Mouse (Mus musculus) intestine, embryonic 15.5 days (tissue): ENCODE results near the gene Cpeb2. TPM values are rescaled to one million over a fixed set of nuclear protein-coding genes. Genes with fewer than 3 reads are reported as not detected.
A peak's percentile ranks its signal among the peaks of the same experiment; 100 is the strongest.

Source experiments
- ATAC-seq: fragments of 200-750 bp; cut with Nextera tagmentation; 2 replicates; pipeline ENCODE4 v1.8.0; 2017; ENCODE audit warnings: moderate TSS enrichment, moderate library complexity
- H3K27ac ChIP-seq: fragments of 300-500 bp; sonication (generic); 2 replicates; pipeline ENCODE4 v1.5.1; 2015; ENCODE audit warnings: mild to moderate bottlenecking, inconsistent platforms
- H3K27me3 ChIP-seq: fragments of 300-500 bp; sonication (generic); replicated peaks from 2 replicates; pipeline ENCODE4 v1.6.1; 2015; ENCODE audit warnings: inconsistent platforms
- H3K36me3 ChIP-seq: fragments of 300-500 bp; sonication (generic); 2 replicates; pipeline ENCODE4 v1.6.1; 2015; ENCODE audit warnings: inconsistent platforms
- H3K4me1 ChIP-seq: fragments of 300-500 bp; sonication (generic); replicated peaks from 2 replicates; pipeline ENCODE4 v1.6.1; 2015; ENCODE audit warnings: inconsistent platforms
- H3K4me2 ChIP-seq: fragments of 300-500 bp; sonication (generic); replicated peaks from 2 replicates; pipeline ENCODE4 v1.6.1; 2015; ENCODE audit warnings: mild to moderate bottlenecking, inconsistent platforms
- H3K4me3 ChIP-seq: fragments of 300-500 bp; sonication (generic); replicated peaks from 2 replicates; pipeline ENCODE4 v1.5.1; 2015; ENCODE audit warnings: inconsistent platforms
- H3K9ac ChIP-seq: fragments of 300-500 bp; sonication (generic); 2 replicates; pipeline ENCODE4 v1.6.1; 2015; ENCODE audit warnings: inconsistent platforms
- H3K9me3 ChIP-seq: fragments of 300-500 bp; sonication (generic); 2 replicates; pipeline ENCODE4 v1.6.1; 2016; ENCODE audit warnings: inconsistent platforms
- WGBS: fragments of 180-500 bp; shearing (Covaris S2); methylation state at CpG from one replicate; pipeline ENCODE4 v1.1.7; 2015; 5-methylcytosine and 5-hydroxymethylcytosine counted together
- polyA plus RNA-seq: library from polyadenylated mRNA; unstranded; fragments of >200 nt; fragmentation: Nextera tagmentation; extraction: Ambion mirVana; gene quantifications from 2 replicates; pipeline ENCODE4 v1.2.1, GENCODE M21; 2015

Cpeb2 gene
- polyA plus RNA-seq, result 2.3 and 2.4 TPM in 2 replicates

DNA sequence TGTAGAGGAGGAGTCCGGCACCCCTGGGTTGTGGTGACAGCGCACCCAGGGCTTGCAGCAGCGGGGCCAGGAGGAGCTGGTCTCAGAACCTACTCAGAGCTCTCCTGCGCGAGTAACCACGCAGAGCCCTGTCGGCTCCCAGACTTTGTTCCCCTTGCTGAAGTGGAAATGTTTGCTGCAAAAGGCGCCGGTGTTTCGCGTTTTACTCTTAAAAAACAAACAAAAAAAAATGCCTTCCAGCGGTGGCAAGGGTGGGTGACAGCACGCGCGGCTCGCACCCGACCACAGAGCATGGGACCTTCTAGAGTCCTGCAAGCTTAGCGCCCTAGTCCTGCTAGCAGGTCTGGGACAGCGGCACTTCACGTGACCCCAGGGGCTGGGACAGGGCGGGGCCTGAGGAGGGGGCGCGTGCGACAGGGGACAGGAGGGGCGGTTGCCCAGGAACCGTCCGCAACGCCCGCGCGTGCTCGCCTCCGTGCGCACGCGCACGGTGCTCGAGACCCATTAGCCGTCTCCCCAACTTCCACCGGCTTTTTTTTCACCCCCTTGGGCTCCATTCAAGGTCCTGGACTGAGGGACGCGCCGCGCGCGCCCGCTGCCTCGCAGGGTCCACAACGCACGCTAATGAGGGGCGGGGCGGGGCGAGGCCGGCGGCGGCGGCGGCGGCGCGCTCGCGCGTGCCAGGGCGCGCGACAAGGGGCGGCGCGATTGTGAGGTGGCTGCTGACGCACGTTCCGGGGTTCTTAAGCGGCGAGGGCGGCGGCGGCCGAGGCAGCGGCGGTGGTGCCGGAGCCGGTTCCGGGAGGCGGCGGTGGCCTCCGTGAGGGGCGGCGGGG is at the start of gene Cpeb2:
Gene Cpeb2 (plus strand): TSS at position 691 of the 836 bp plus-strand sequence.
- no peaks in the 10 kb centered on the region for H3K9me3 ChIP-seq
- peak within 1 kb of the TSS; percentile 74 for H3K4me3 ChIP-seq
- peak within 1 kb of the TSS; percentile 93 for H3K4me2 ChIP-seq
- no peaks in the 10 kb centered on the region for H3K4me1 ChIP-seq
- peak within 1 kb of the TSS; percentile 91 for H3K9ac ChIP-seq
- ATAC-seq, result peak; percentile 90
- under 1% methylated on average over 79 of the region's 89 CpGs for WGBS
- peak within 1 kb of the TSS; percentile 98 for H3K27ac ChIP-seq
- no peaks in the 10 kb centered on the region for H3K27me3 ChIP-seq
- H3K36me3 ChIP-seq, result no peaks in the 10 kb centered on the region

DNA sequence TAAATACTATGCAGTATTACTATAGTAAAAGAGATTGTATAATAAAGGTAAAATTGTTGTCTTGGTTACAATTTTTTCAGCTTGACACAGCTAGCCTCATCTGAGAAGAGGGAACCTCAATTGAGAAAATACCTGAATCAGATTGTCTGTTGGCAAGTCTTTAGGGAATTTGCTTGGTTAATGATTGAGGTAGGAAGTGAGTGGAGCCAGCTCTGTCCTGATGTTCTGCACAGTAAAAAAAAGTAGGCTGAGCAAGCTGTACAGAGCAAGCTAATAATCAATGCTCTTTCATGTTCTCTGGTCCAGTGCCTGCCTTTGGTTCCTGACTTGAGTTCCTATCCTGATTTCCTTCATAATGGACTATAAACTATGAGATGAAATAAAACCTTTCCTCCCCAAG is 49.4 kb upstream of the Cpeb2 start:
- Histone ChIP-seq H3K9me3 (no peaks in the 10 kb centered on the region), H3K27ac (no peak overlapping the region), H3K4me1 (no peaks in the 10 kb centered on the region), H3K4me2 (no peak overlapping the region), H3K4me3 (no peak overlapping the region), H3K27me3 (no peaks in the 10 kb centered on the region), H3K9ac (no peak overlapping the region), H3K36me3 (no peaks in the 10 kb centered on the region)
- no peak for ATAC-seq

DNA sequence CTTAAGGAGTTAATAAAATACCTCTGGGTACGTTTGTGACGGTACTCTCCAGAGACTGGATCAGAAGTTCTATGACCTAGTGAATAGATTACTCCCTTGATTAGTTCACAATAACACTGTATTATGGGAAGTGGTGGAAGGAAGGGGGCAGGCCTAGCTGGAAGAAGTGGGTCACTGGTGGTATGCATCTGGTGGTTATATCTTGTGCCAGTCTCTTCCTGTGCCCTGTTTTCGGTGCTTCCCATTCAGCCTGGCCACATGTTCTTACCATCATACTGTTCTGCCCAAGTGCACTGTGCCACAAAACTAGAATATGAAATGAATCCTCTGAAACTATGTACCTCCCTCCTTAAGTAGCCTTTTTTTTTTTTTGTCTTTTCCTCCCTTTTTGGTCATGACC is 48.1 kb upstream of the Cpeb2 start:
- ATAC-seq, result no peak
- H3K4me2 ChIP-seq, result no peak overlapping the region
- no peak overlapping the region for H3K9ac ChIP-seq
- H3K9me3 ChIP-seq, result no peaks in the 10 kb centered on the region
- H3K4me3 ChIP-seq, result no peak overlapping the region
- H3K27me3 ChIP-seq, result no peaks in the 10 kb centered on the region
- no peaks in the 10 kb centered on the region for H3K4me1 ChIP-seq
- WGBS, result 68% methylated on average over 3 of the region's 3 CpGs
- H3K27ac ChIP-seq, result no peak overlapping the region
- no peaks in the 10 kb centered on the region for H3K36me3 ChIP-seq

DNA sequence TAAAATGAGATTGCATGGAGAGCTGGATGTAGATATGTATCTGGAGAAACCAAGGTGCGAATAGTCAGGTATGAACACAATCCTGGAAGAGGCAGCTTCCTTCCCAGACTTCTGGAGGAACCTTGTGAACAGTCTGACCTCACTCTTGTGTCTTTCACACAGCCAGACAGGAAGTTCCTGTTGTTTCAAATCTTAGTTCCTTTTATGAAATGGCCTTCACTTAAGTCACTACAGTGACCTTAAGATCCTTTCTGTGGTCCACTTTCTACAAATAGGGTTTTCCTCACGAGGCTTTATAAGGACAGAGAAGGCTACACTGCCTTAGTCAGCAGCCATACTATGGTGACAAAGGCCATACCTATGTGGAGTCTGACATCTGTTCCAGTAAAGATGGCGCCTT is 47.5 kb upstream of the Cpeb2 start:
- no peaks in the 10 kb centered on the region for H3K36me3 ChIP-seq
- H3K27ac ChIP-seq, result no peak overlapping the region
- H3K27me3 ChIP-seq, result no peaks in the 10 kb centered on the region
- no peaks in the 10 kb centered on the region for H3K9me3 ChIP-seq
- WGBS, result 88% methylated on average over 3 of the region's 3 CpGs
- no peaks in the 10 kb centered on the region for H3K4me1 ChIP-seq
- ATAC-seq, result no peak
- no peak overlapping the region for H3K9ac ChIP-seq
- no peak overlapping the region for H3K4me3 ChIP-seq
- no peak overlapping the region for H3K4me2 ChIP-seq

DNA sequence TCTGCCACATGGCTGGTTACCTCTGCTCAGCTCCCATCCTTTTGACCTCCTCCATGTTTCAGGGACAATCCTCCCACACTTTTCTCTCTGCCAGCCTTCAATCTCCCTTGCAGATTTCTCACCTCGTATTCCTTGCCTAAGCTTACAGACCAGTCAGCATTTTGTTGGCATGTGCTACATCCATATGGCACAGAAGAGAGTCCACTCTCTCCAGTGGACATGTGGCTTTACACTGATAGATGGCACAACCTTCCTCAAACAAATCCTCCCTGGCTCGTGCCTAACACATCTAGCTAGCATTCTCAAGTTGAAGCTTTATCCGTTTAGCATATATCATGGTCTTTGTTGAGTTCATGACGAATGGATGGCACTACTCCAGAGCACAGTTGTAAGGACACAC is 32.3 kb upstream of the Cpeb2 start:
- Histone ChIP-seq H3K36me3 (no peaks in the 10 kb centered on the region), H3K27me3 (no peaks in the 10 kb centered on the region), H3K4me1 (no peaks in the 10 kb centered on the region), H3K4me3 (no peak overlapping the region), H3K9ac (no peak overlapping the region), H3K9me3 (no peaks in the 10 kb centered on the region), H3K4me2 (no peak overlapping the region), H3K27ac (no peak overlapping the region)
- ATAC-seq, result no peak
- WGBS, result 71% methylated on average over 4 of the region's 4 CpGs

DNA sequence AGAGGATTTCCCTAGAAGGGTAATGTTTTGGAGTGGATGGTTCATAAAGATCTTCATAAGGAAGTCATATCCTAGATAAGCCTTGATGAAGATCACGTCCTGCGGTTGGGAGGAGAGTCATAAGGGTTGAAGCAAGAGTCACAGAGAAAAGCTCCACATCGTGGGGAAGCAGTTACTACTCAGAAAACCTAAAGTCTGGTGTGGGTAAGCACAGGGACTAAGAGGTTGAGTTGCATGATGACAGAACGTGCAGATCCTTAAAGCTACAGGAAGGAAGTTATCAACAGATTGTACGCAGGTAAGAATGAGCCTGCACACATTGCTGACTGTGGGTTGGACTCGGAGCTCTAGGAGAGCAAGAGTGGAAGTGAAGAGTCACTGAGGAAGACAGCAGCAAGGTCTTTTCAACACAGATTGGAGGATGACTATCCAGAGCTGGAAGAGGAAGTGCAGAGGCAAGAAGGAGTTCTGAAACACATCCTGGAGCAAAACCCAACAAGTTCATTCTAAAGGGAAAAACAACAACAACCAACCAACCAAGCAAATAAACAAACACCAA is 26.4 kb upstream of the Cpeb2 start:
- H3K4me3 ChIP-seq, result no peak overlapping the region
- no peak for ATAC-seq
- 78% methylated on average over 6 of the region's 6 CpGs for WGBS

DNA sequence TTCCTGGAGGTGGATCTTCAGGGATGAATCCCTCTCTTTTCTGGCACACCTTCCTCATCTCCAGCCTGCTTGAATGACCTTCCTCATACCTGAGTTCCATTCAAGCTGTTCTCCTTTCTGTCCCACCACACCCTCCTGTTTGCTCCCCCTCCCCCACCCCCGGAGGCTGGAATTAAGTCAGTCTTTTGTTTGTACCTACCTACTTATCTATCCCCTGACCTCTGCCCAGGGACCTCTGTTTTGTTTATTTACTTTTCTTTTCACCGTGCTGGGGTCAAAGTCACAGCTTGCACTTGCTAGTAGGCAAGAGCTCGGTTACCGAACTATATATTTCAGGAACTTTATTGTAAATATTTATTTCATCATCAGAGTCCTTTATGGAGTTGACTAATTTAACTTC is 15.5 kb upstream of the Cpeb2 start:
- Histone ChIP-seq H3K27me3 (no peaks in the 10 kb centered on the region), H3K9ac (no peak overlapping the region), H3K9me3 (no peaks in the 10 kb centered on the region), H3K4me3 (no peak overlapping the region), H3K4me1 (no peaks in the 10 kb centered on the region), H3K27ac (no peak overlapping the region), H3K4me2 (no peak overlapping the region), H3K36me3 (no peaks in the 10 kb centered on the region)
- ATAC-seq, result peak; percentile 92
- WGBS, result 12% methylated on average over 4 of the region's 4 CpGs

More for the DNA sequence above, 26.4 kb upstream of the Cpeb2 start:
- Histone ChIP-seq H3K9me3 (no peaks in the 10 kb centered on the region), H3K36me3 (no peaks in the 10 kb centered on the region), H3K27me3 (no peaks in the 10 kb centered on the region), H3K27ac (no peak overlapping the region), H3K9ac (no peak overlapping the region), H3K4me1 (no peaks in the 10 kb centered on the region), H3K4me2 (no peak overlapping the region)

DNA sequence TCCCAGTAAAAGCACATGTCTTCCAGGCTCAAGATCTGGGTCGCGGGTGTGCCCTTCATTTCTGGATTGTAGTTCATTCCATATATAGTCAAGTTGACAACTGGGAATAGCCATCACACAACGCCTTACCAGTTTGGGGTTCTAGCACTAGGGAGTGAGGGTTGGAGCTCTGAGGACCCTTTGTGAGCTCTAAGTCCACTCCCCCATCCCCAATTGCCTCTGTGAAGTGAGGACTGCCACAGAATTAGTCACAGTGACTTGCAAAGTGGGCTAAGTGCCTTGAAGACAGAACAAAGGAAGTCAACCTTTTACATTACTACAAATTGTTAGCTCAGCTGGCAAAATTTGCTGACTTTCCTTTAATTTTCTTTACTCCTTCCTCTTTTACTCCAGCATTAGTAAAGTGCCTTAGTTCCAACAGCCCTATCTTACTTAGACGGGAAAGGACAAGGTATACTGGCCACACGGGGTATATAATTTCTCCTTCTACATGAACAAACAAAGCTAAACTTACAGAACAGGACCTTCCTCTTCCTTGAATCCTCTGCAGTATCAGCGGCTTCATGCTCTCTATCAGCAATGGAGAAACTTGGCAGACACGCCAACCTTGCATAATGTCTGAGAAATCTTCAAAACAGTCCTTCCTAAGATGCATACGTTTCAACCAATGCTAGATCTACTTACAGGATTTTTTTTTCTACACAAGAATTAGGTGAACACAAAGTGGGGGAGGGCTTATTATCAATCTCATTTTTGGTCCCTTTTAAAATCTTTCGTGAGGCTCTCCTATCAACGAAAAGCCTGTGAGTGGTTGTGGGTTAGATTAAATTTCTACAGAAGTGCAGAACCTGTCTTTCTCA is 14.8 kb upstream of the Cpeb2 start:
- Histone ChIP-seq H3K9me3 (no peaks in the 10 kb centered on the region), H3K4me2 (no peak overlapping the region), H3K27ac (no peak overlapping the region), H3K27me3 (no peaks in the 10 kb centered on the region), H3K4me1 (no peaks in the 10 kb centered on the region), H3K36me3 (no peaks in the 10 kb centered on the region), H3K4me3 (no peak overlapping the region), H3K9ac (no peak overlapping the region)
- ATAC-seq, result peak; percentile 67
- 61% methylated on average over 10 of the region's 10 CpGs for WGBS

DNA sequence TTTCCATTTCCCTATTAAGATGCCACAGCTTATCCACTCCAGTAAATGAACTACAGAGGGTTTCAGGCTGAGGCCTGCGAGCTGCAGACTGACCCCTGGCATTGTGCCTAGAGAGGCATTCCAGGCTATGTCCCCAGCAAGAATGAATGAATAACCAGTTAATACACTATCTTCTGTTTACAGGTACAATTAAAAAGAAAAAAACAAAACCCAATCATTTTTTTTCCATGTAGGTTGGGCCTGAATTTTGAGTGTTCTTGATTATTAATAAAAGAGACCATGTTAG is 14.2 kb upstream of the Cpeb2 start:
- H3K27ac ChIP-seq, result no peak overlapping the region
- ATAC-seq, result no peak
- H3K27me3 ChIP-seq, result no peaks in the 10 kb centered on the region
- H3K4me2 ChIP-seq, result no peak overlapping the region
- no peaks in the 10 kb centered on the region for H3K36me3 ChIP-seq
- no peak overlapping the region for H3K9ac ChIP-seq
- no peaks in the 10 kb centered on the region for H3K9me3 ChIP-seq
- WGBS, result 46% methylated on average over 1 of the region's 1 CpGs
- no peaks in the 10 kb centered on the region for H3K4me1 ChIP-seq
- no peak overlapping the region for H3K4me3 ChIP-seq

DNA sequence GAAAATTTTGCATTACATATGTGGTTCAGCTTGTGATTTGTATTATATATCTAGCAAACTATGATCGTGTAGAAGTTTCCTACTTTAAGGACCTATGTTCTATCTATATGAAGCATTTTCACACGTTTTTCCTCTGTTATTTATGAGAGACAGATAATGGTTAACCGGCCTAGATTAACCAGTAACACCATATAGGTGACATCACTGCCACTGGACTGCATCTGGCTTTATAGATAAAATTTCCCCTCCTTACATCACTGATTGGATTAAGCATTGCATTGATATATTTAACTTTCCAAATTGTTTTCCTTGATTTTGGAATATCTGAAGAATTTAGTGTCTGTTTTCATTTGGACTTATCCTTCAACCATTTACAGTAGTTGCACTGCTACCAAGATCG is 9.6 kb upstream of the Cpeb2 start:
- H3K9ac ChIP-seq, result no peak overlapping the region
- H3K4me1 ChIP-seq, result no peaks in the 10 kb centered on the region
- no peaks in the 10 kb centered on the region for H3K9me3 ChIP-seq
- no peak for ATAC-seq
- H3K27me3 ChIP-seq, result no peaks in the 10 kb centered on the region
- H3K4me2 ChIP-seq, result no peak overlapping the region
- no peak overlapping the region for H3K27ac ChIP-seq
- H3K36me3 ChIP-seq, result no peaks in the 10 kb centered on the region
- no peak overlapping the region for H3K4me3 ChIP-seq
- 72% methylated on average over 4 of the region's 4 CpGs for WGBS

DNA sequence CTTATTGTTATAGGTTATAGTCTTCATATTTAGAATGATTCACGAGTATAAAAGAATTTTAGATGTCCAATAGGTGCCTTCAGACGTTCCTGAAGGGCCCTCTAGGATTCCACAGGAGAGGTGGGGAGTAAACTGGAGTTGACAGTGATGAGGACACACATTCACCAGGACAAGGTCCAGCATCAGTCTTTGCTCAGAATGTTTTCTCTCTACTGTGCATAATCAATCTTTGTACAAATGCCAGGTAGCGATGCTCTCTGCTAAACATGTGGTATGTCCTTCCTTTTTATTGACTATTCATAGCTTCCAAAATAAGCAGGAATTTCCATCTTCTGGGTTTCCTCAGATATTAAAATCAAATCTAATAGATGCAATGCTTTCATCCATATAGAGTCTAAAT is 8.7 kb upstream of the Cpeb2 start:
- H3K27ac ChIP-seq, result no peak overlapping the region
- no peak overlapping the region for H3K9ac ChIP-seq
- no peak for ATAC-seq
- H3K4me1 ChIP-seq, result no peaks in the 10 kb centered on the region
- H3K27me3 ChIP-seq, result no peaks in the 10 kb centered on the region
- H3K36me3 ChIP-seq, result no peaks in the 10 kb centered on the region
- WGBS, result 65% methylated on average over 3 of the region's 3 CpGs
- H3K9me3 ChIP-seq, result no peaks in the 10 kb centered on the region
- no peak overlapping the region for H3K4me2 ChIP-seq
- H3K4me3 ChIP-seq, result no peak overlapping the region

DNA sequence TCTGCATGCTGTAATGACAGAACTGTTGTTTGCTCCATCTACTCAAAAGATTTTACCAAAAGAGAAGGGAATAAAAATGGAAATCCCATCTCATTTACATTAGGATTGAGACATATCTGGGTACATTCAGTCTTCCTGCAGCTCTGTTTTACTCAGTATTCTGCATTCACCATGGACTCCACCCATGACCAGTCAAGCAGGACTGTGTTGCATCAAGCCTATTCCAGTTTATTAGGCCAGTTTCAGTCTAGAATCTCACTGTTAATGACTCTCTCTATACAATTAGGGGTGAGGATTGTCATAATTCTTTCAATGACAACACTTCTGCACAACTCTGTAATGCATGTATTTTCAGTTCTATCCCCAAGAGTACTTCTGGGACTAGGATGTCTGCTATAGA is 6.8 kb upstream of the Cpeb2 start:
- Histone ChIP-seq H3K4me3 (no peak overlapping the region), H3K9me3 (no peaks in the 10 kb centered on the region), H3K9ac (no peak overlapping the region), H3K4me1 (no peaks in the 10 kb centered on the region), H3K27ac (no peak overlapping the region), H3K4me2 (no peak overlapping the region), H3K36me3 (no peaks in the 10 kb centered on the region), H3K27me3 (no peaks in the 10 kb centered on the region)
- ATAC-seq, result no peak
